Mouse (Mus musculus): ENCODE data around the gene Otud6a. TPM values are rescaled to one million over a fixed set of nuclear protein-coding genes. Genes with fewer than 3 reads are reported as not detected.

The Otud6a gene
- not detected for polyA plus RNA-seq (2014; fragmentation: Illumina TruSeq; extraction: RNeasy Lipid Tissue Mini Kit (QIAGEN cat#74804); ENCODE audit: low read depth, low replicate concordance)

GRCm38 (mm10) chrX:100428693-100429092 lies at the start of gene Otud6a:
TSS of gene Otud6a (plus strand) at chrX:100429013.

GRCm38 (mm10) chrX:100442617-100443016 lies 13.8 kb downstream of the Otud6a start, which contains the start of gene Awat2:
TSS of gene Awat2 (minus strand) at chrX:100442717.

Other genes with a start within 250 kb of the Otud6a start
- gene Awat2, start 13.7 kb downstream of the Otud6a start, polyA plus RNA-seq (2014; fragmentation: Illumina TruSeq; extraction: RNeasy Lipid Tissue Mini Kit (QIAGEN cat#74804); ENCODE audit: low read depth, low replicate concordance): not detected
- 84.4 TPM for gene Igbp1, start 65.3 kb downstream of the Otud6a start, polyA plus RNA-seq (2014; fragmentation: Illumina TruSeq; extraction: RNeasy Lipid Tissue Mini Kit (QIAGEN cat#74804); ENCODE audit: low read depth, low replicate concordance)
- not detected for gene Dgat2l6, start 95.8 kb downstream of the Otud6a start, polyA plus RNA-seq (2014; fragmentation: Illumina TruSeq; extraction: RNeasy Lipid Tissue Mini Kit (QIAGEN cat#74804); ENCODE audit: low read depth, low replicate concordance)
- not detected for gene Awat1, start 143.2 kb downstream of the Otud6a start, polyA plus RNA-seq (2014; fragmentation: Illumina TruSeq; extraction: RNeasy Lipid Tissue Mini Kit (QIAGEN cat#74804); ENCODE audit: low read depth, low replicate concordance)
- gene P2ry4, start 165.9 kb downstream of the Otud6a start, polyA plus RNA-seq (2014; fragmentation: Illumina TruSeq; extraction: RNeasy Lipid Tissue Mini Kit (QIAGEN cat#74804); ENCODE audit: low read depth, low replicate concordance): not detected
- not detected for gene Arr3, start 176.5 kb downstream of the Otud6a start, polyA plus RNA-seq (2014; fragmentation: Illumina TruSeq; extraction: RNeasy Lipid Tissue Mini Kit (QIAGEN cat#74804); ENCODE audit: low read depth, low replicate concordance)
- 1.9 TPM for gene Kif4, start 196.7 kb downstream of the Otud6a start, polyA plus RNA-seq (2014; fragmentation: Illumina TruSeq; extraction: RNeasy Lipid Tissue Mini Kit (QIAGEN cat#74804); ENCODE audit: low read depth, low replicate concordance)
- gene Pdzd11, start 197.6 kb downstream of the Otud6a start, polyA plus RNA-seq (2014; fragmentation: Illumina TruSeq; extraction: RNeasy Lipid Tissue Mini Kit (QIAGEN cat#74804); ENCODE audit: low read depth, low replicate concordance): 73.1 TPM